ENCODE assay signal across 24 mouse cellular contexts in the genomic region with DNA sequence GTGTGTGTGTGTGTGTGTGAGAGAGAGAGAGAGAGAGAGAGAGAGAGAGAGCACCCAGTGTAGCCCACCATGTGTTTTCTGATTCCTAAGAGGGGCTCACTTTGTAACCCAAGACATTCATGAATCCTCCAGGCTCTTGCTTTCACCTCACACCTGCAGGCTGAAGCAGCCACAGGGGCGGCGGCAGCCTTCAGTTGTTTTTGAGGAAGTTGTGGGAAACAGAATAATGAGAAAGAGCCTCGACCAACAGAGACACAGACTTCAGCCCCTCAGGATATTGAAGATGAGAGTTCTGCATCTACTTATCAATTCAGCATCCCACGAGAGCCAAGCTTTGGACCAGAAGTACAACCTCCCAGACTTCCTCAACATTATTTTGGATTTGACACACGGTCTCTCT. TPM values are rescaled to one million over a fixed set of nuclear protein-coding genes. Genes with fewer than 3 reads are reported as not detected.
DNase-seq lines count a peak whose midpoint lies in the region; ATAC-seq and TF ChIP-seq lines count a peak whose summit lies in the region.
"Had no signal": no experiment of that assay in that cellular context is flagged by ENCODE, and none has a peak within 500 bp of the region (broad histone marks: within the 10 kb centered on the region; RNA-seq: fewer than 3 reads in every experiment).

No protein-coding gene starts in this region.

- no peak for ATAC-seq in hindbrain, embryonic 12.5 days (ENCODE audit: low FRiP score)
- peak; percentile 25 to 54; a peak in 1 of 4 replicates for ATAC-seq in hematopoietic stem cell, adult 5-6 weeks (replicated peaks in 1 of 2; ENCODE audit: insufficient read depth in 1 of 2, low FRiP score in 2 of 2, low TSS enrichment in 1 of 2, low read depth in 1 of 2, poor library complexity in 2 of 2, severe bottlenecking in 2 of 2)
- ATAC-seq in liver, embryonic 16.5 days (ENCODE audit: low read depth) = no peak
- no peak for ATAC-seq in activated CD4-positive, CD25-positive, alpha-beta regulatory T cell, adult 4 months
- no peak for ATAC-seq in erythroid progenitor cell, adult 5-6 weeks (replicated peaks; ENCODE audit: low FRiP score, poor library complexity, severe bottlenecking)
- ATAC-seq: hindbrain, embryonic 16.5 days; intestine, embryonic 16.5 days had no signal

- no peak for TF ChIP-seq RAD21 in CH12.LX (IDR thresholded peaks at IDR 0.05; ENCODE audit: low read depth, low read length)

- in situ Hi-C loops in CH12.LX (cut with MboI; ENCODE audit: low pct_ligation_motif_present, low pct_unique_long_range_greater_than_20kb, low sequenced_read_pairs) = no loop called here

- 0 out of 2 replicates have a peak overlapping the region, but pooled peaks have one; percentile 56 for H3K27ac ChIP-seq in hindbrain, embryonic 10.5 days
- H3K27ac ChIP-seq in hindbrain, embryonic 12.5 days = no peak overlapping the region
- H3K27ac ChIP-seq in CH12.LX (ENCODE audit: insufficient read depth, low read depth) = peak overlapping the region; percentile 43; the same call in 1 of the 2 replicates
- peak overlapping the region; percentile 34 for H3K27ac ChIP-seq in liver, embryonic 16.5 days (ENCODE audit: low read length)
- H3K27ac ChIP-seq: forebrain, embryonic 12.5 days; heart, adult 2 months; heart, embryonic 15.5 days; kidney, embryonic 15.5 days had no signal

- no peaks in the 10 kb centered on the region for H3K36me3 ChIP-seq in hindbrain, embryonic 10.5 days
- H3K36me3 ChIP-seq in hindbrain, embryonic 12.5 days = no peaks in the 10 kb centered on the region
- no peaks in the 10 kb centered on the region for H3K36me3 ChIP-seq in CH12.LX (replicated peaks in 1 of 2; ENCODE audit: control insufficient read depth in 1 of 2, insufficient read depth in 1 of 2, low read length in 1 of 2)
- no peaks in the 10 kb centered on the region for H3K36me3 ChIP-seq in liver, embryonic 16.5 days (ENCODE audit: control insufficient read depth, insufficient read depth)
- H3K36me3 ChIP-seq: embryonic facial prominence, embryonic 12.5 days; forebrain, embryonic 12.5 days; heart, embryonic 15.5 days; kidney, embryonic 15.5 days had no signal

- no peaks in the 10 kb centered on the region for H3K9me3 ChIP-seq in hindbrain, embryonic 10.5 days
- no peaks in the 10 kb centered on the region for H3K9me3 ChIP-seq in hindbrain, embryonic 12.5 days (replicated peaks)
- H3K9me3 ChIP-seq in CH12.LX (replicated peaks; ENCODE audit: low read length) = no peaks in the 10 kb centered on the region
- H3K9me3 ChIP-seq in liver, embryonic 16.5 days (replicated peaks; ENCODE audit: control insufficient read depth, low read length) = no peaks in the 10 kb centered on the region
- H3K9me3 ChIP-seq: embryonic facial prominence, embryonic 12.5 days; forebrain, embryonic 12.5 days; heart, embryonic 15.5 days; kidney, embryonic 15.5 days had no signal

- H3K4me1 ChIP-seq in hindbrain, embryonic 10.5 days (replicated peaks) = peaks cover 74% of the 10 kb centered on the region
- peaks cover 37% of the 10 kb centered on the region for H3K4me1 ChIP-seq in hindbrain, embryonic 12.5 days
- peaks cover 30 to 63% of the 10 kb centered on the region in 2 experiments for H3K4me1 ChIP-seq in CH12.LX (ENCODE audit: control insufficient read depth in 1 of 2, insufficient read depth in 2 of 2)
- H3K4me1 ChIP-seq in liver, embryonic 16.5 days (ENCODE audit: control insufficient read depth, low read depth, low read length) = peaks cover 49% of the 10 kb centered on the region

- no peak for TF ChIP-seq EP300 in CH12.LX (IDR thresholded peaks at IDR 0.05; ENCODE audit: low read length)

- 88% methylated on average over 5 of the region's 5 CpGs for whole genome bisulfite sequencing in hindbrain, embryonic 10.5 days
- 85% methylated on average over 5 of the region's 5 CpGs for WGBS in hindbrain, embryonic 12.5 days
- WGBS in liver, embryonic 16.5 days (ENCODE audit: insufficient replicate concordance) = 42% methylated on average over 5 of the region's 5 CpGs

- TF ChIP-seq POLR2A in CH12.LX (IDR thresholded peaks at IDR 0.05; ENCODE audit: low read depth, low read length) = no peak

- dilution Hi-C loops in CH12.LX (cut with MboI; ENCODE audit: extremely low pct_ligation_motif_present, extremely low pct_unique_long_range_greater_than_20kb, low sequenced_read_pairs) = no loop called here

- H3K79me2 ChIP-seq in CH12.LX (replicated peaks; ENCODE audit: control insufficient read depth, extremely low read depth, insufficient read depth, poor library complexity, severe bottlenecking) = no peaks in the 10 kb centered on the region

- H3K9ac ChIP-seq in hindbrain, embryonic 12.5 days = no peak overlapping the region
- H3K9ac ChIP-seq in CH12.LX (ENCODE audit: insufficient read depth, low read depth) = no peak overlapping the region
- H3K9ac ChIP-seq in liver, embryonic 16.5 days (ENCODE audit: low read depth, low read length) = no peak overlapping the region
- H3K9ac ChIP-seq: embryonic facial prominence, embryonic 12.5 days; forebrain, embryonic 12.5 days; heart, embryonic 15.5 days; kidney, embryonic 15.5 days; lung, embryonic 14.5 days had no signal

- no peak overlapping the region for H3K4me3 ChIP-seq in hindbrain, embryonic 10.5 days
- no peak overlapping the region for H3K4me3 ChIP-seq in hindbrain, embryonic 12.5 days
- H3K4me3 ChIP-seq in CH12.LX (replicated peaks in 1 of 3; ENCODE audit: low read depth in 2 of 3, low read length in 2 of 3, poor library complexity in 1 of 3) = no peak overlapping the region
- no peak overlapping the region for H3K4me3 ChIP-seq in liver, embryonic 16.5 days (ENCODE audit: low read depth, low read length)
- H3K4me3 ChIP-seq: embryonic facial prominence, embryonic 12.5 days; forebrain, embryonic 12.5 days; heart, adult 2 months; heart, embryonic 15.5 days; kidney, embryonic 15.5 days had no signal

- no peak for TF ChIP-seq CTCF in CH12.LX (conservative IDR thresholded peaks at IDR 0.05 in 1 of 2, IDR thresholded peaks at IDR 0.05 in 1 of 2; ENCODE audit: low read depth in 2 of 2, low read length in 2 of 2)

- no peak for DNase-seq in hindbrain, embryonic 10.5 days (ENCODE audit: low spot score)
- peak; percentile 57 for DNase-seq in CH12.LX (ENCODE audit: extremely low read depth)
- DNase-seq in frontal cortex, postnatal 14 days (ENCODE audit: low spot score in 2 of 2) = no peak
- DNase-seq: adrenal gland, postnatal 14 days; heart, adult 2 months; heart, postnatal 36 days; kidney, postnatal 36 days; layer of hippocampus, postnatal 36 days; lung, embryonic 14.5 days; midbrain, embryonic 14.5 days; right cerebral cortex, postnatal 14 days; spleen, adult 18-20 months; thymus, postnatal 36 days had no signal

- no peak overlapping the region for H3K4me2 ChIP-seq in hindbrain, embryonic 12.5 days (replicated peaks)
- 0 out of 2 replicates have a peak overlapping the region, but pooled peaks have one; percentile 24 for H3K4me2 ChIP-seq in CH12.LX (ENCODE audit: insufficient read depth, low read depth, poor library complexity, severe bottlenecking)
- no peak overlapping the region for H3K4me2 ChIP-seq in liver, embryonic 16.5 days (ENCODE audit: low read depth, low read length)
- H3K4me2 ChIP-seq: embryonic facial prominence, embryonic 12.5 days; forebrain, embryonic 12.5 days; heart, embryonic 15.5 days; kidney, embryonic 15.5 days; lung, embryonic 14.5 days had no signal

- H3K27me3 ChIP-seq in hindbrain, embryonic 10.5 days (ENCODE audit: insufficient read depth, poor library complexity, severe bottlenecking) = no peaks in the 10 kb centered on the region
- no peaks in the 10 kb centered on the region for H3K27me3 ChIP-seq in hindbrain, embryonic 12.5 days
- no peaks in the 10 kb centered on the region for H3K27me3 ChIP-seq in CH12.LX (replicated peaks)
- H3K27me3 ChIP-seq in liver, embryonic 16.5 days (ENCODE audit: control insufficient read depth, insufficient read depth, low read depth, low read length) = no peaks in the 10 kb centered on the region
- H3K27me3 ChIP-seq: embryonic facial prominence, embryonic 12.5 days; forebrain, embryonic 12.5 days; heart, embryonic 15.5 days; kidney, embryonic 15.5 days had no signal

TF ChIP-seq in CH12.LX, 34 proteins besides CTCF, POLR2A, EP300 and RAD21:
- no peak for TF ChIP-seq GABPA (IDR thresholded peaks at IDR 0.05; ENCODE audit: insufficient replicate concordance, low read depth, low read length)
- no peak for TF ChIP-seq KAT2A (IDR thresholded peaks at IDR 0.05; ENCODE audit: insufficient replicate concordance, low read length)
- TF ChIP-seq PAX5 (IDR thresholded peaks at IDR 0.05; ENCODE audit: low read length) = no peak
- no peak for TF ChIP-seq HCFC1 (IDR thresholded peaks at IDR 0.05; ENCODE audit: low read depth, low read length)
- TF ChIP-seq SMC3 (IDR thresholded peaks at IDR 0.05; ENCODE audit: low read depth, low read length) = no peak
- TF ChIP-seq POLR2AphosphoS2 (IDR thresholded peaks at IDR 0.05; ENCODE audit: low read depth, low read length) = no peak
- no peak for TF ChIP-seq MXI1 (IDR thresholded peaks at IDR 0.05; ENCODE audit: low read depth, low read length)
- TF ChIP-seq ZKSCAN1 (IDR thresholded peaks at IDR 0.05; ENCODE audit: borderline replicate concordance, low read depth, low read length) = no peak
- TF ChIP-seq MAZ (IDR thresholded peaks at IDR 0.05; ENCODE audit: low read depth, low read length) = no peak
- no peak for TF ChIP-seq CHD2 (IDR thresholded peaks at IDR 0.05; ENCODE audit: low read length)
- TF ChIP-seq MEF2A (IDR thresholded peaks at IDR 0.05; ENCODE audit: borderline replicate concordance, low read depth, low read length) = no peak
- no peak for TF ChIP-seq ZMIZ1 (IDR thresholded peaks at IDR 0.05; ENCODE audit: low read depth, low read length)
- no peak for TF ChIP-seq CHD1 (IDR thresholded peaks at IDR 0.05; ENCODE audit: low read depth, low read length)
- no peak for TF ChIP-seq TBP (conservative IDR thresholded peaks at IDR 0.05; ENCODE audit: low read depth, low read length)
- no peak for TF ChIP-seq RCOR1 (conservative IDR thresholded peaks at IDR 0.05; ENCODE audit: low read depth, low read length)

RNA-seq across cellular contexts. Expression of a gene that starts 6.2 kb away (rescaled TPM):
- polyA plus RNA-seq in hindbrain, embryonic 10.5 days (2016; fragmentation: Nextera tagmentation; extraction: Ambion mirVana) = 60.0 and 65.2 TPM in 2 replicates
- polyA plus RNA-seq in hindbrain, embryonic 12.5 days (2016; fragmentation: Nextera tagmentation; extraction: Ambion mirVana) = 71.8 and 72.1 TPM in 2 replicates
- total RNA-seq in CH12.LX (2012; rRNA removed) = 34.0 and 35.1 TPM in 2 replicates
- 29.5 and 33.6 TPM in 2 replicates for total RNA-seq in CH12.LX (2014; rRNA removed)
- 76.1 and 84.5 TPM in 2 replicates for polyA plus RNA-seq in CH12.LX (2012; ENCODE audit: insufficient read length, low read depth)
- 44.5 and 53.2 TPM in 2 replicates for total RNA-seq in hematopoietic stem cell, adult 5-6 weeks (2017)
- 20.0 and 23.6 TPM in 2 replicates for polyA plus RNA-seq in liver, embryonic 16.5 days (2015; fragmentation: Nextera tagmentation; extraction: Ambion mirVana)
- 10 to 100 TPM; 41.1 to 48.5 TPM for polyA plus RNA-seq in activated CD4-positive, CD25-positive, alpha-beta regulatory T cell, adult 4 months (2017; shearing (Covaris generic))
- 55.3 and 129 TPM in 2 replicates for total RNA-seq in erythroid progenitor cell, adult 5-6 weeks (2015; ENCODE audit: low replicate concordance)
- total RNA-seq in erythroid progenitor cell, adult 5-6 weeks (2017; ENCODE audit: low replicate concordance) = 59.5 and 85.9 TPM in 2 replicates

Comparison
In these comparisons a context has a peak if more than half of its experiments do, and no peak if none do; other contexts are left out.
1. ATAC-seq: peak in hematopoietic stem cell, adult 5-6 weeks (2 of 2); none in hindbrain, embryonic 12.5 days (single experiment), liver, embryonic 16.5 days (single experiment), activated CD4-positive, CD25-positive, alpha-beta regulatory T cell, adult 4 months (single experiment) and erythroid progenitor cell, adult 5-6 weeks (single experiment).